Mouse (Mus musculus) erythroblast, embryonic 14.5 days (primary cell): ENCODE results near the gene Anapc7.
"Not testable (repeated sequence)": the region's sequence is repeated elsewhere in the genome, so short reads cannot be mapped to it uniquely, and the experiment has no call there.

Experiments used
- GATA1 ChIP-seq: IDR thresholded peaks from 2 replicates; pipeline ENCODE4 v1.6.1; 2012; ENCODE audit warnings: low read length, inconsistent platforms, mixed read lengths
- TAL1 ChIP-seq: IDR thresholded peaks from 3 replicates; pipeline ENCODE4 v1.6.1; 2012; ENCODE audit warnings: low read length, inconsistent platforms, mixed read lengths

GRCm38 (mm10) chr5:122420676-122421075 lies 817 bp upstream of the Anapc7 start:
- not testable (repeated sequence) for TF ChIP-seq TAL1, GATA1
